ENCODE assay signal across 20 mouse cellular contexts in the genomic region with DNA sequence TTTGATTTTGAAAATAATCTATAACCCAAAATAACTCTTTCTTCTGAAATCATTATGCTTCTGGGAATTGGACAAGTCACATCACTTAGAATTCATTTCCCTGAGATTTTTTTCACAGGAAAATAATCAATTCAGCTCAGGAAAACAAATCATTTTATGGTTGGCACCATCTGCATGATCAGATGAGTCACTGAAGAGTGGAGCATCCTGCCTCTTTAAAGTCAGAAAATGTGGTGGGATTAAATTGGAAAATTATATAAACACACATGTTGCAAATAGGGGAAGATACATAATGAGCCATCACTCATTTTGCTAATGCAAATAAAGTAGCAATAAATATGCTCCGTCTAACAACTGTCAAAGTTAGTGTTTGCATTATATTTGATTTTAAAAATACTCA.
"Had no signal": no experiment of that assay in that cellular context is flagged by ENCODE, and none has a peak within 500 bp of the region (broad histone marks: within the 10 kb centered on the region; RNA-seq: fewer than 3 reads in every experiment).

No protein-coding gene starts in this region.

- H3K9me3 ChIP-seq: limb, embryonic 12.5 days; liver, embryonic 13.5 days; lung, embryonic 15.5 days; megakaryocyte, embryonic 14.5 days; midbrain, embryonic 15.5 days; neural tube, embryonic 13.5 days had no signal

- H3K4me1 ChIP-seq: limb, embryonic 12.5 days; liver, embryonic 13.5 days; lung, embryonic 15.5 days; megakaryocyte, embryonic 14.5 days; midbrain, embryonic 15.5 days; neural tube, embryonic 13.5 days had no signal

- H3K27me3 ChIP-seq: limb, embryonic 12.5 days; liver, embryonic 13.5 days; lung, embryonic 15.5 days; megakaryocyte, embryonic 14.5 days; midbrain, embryonic 15.5 days; neural tube, embryonic 13.5 days had no signal

- ATAC-seq: liver, postnatal 0 days; midbrain, embryonic 15.5 days had no signal

- DNase-seq: kidney, adult 11 months; kidney, adult 9 months; kidney, postnatal 36 days; liver; liver, embryonic 13.5 days; liver, postnatal 0 days; lung, postnatal 14 days; retina, postnatal 1 day; right cerebral cortex, postnatal 4 days; spleen, adult 18-20 months; thymus, adult 18-20 months; thymus, postnatal 25 days had no signal

- H3K4me2 ChIP-seq: limb, embryonic 12.5 days; liver, embryonic 13.5 days; lung, embryonic 15.5 days; midbrain, embryonic 11.5 days; midbrain, embryonic 15.5 days; neural tube, embryonic 13.5 days had no signal

- H3K4me3 ChIP-seq: limb, embryonic 12.5 days; liver, embryonic 13.5 days; lung, embryonic 15.5 days; megakaryocyte, embryonic 14.5 days; midbrain, embryonic 15.5 days; neural tube, embryonic 13.5 days had no signal

- H3K27ac ChIP-seq: kidney, postnatal 0 days; limb, embryonic 12.5 days; liver, embryonic 13.5 days; lung, embryonic 15.5 days; macrophage; midbrain, embryonic 15.5 days; neural tube, embryonic 13.5 days had no signal

- H3K36me3 ChIP-seq: limb, embryonic 12.5 days; liver, embryonic 13.5 days; lung, embryonic 15.5 days; midbrain, embryonic 15.5 days; neural tube, embryonic 13.5 days had no signal

- H3K9ac ChIP-seq: limb, embryonic 12.5 days; liver, embryonic 13.5 days; liver, postnatal 0 days; lung, embryonic 15.5 days; midbrain, embryonic 15.5 days; neural tube, embryonic 13.5 days had no signal
